Comparison of ENCODE assay signal across 26 mouse cellular contexts in genomic region chr10:45369639-45370038, GRCm38 (mm10). TPM values are rescaled to one million over a fixed set of nuclear protein-coding genes. Genes with fewer than 3 reads are reported as not detected.
"Had no signal": no experiment of that assay in that cellular context is flagged by ENCODE, and none has a peak within 500 bp of the region (broad histone marks: within the 10 kb centered on the region; RNA-seq: fewer than 3 reads in every experiment).

No protein-coding gene starts in this region.

- H3K4me2 ChIP-seq: hindbrain, embryonic 13.5 days; hindbrain, embryonic 15.5 days; kidney, embryonic 15.5 days; limb, embryonic 13.5 days; limb, embryonic 15.5 days; liver, embryonic 12.5 days had no signal

- H3K4me1 ChIP-seq: heart, embryonic 10.5 days; hindbrain, embryonic 13.5 days; hindbrain, embryonic 15.5 days; kidney, embryonic 15.5 days; liver, embryonic 12.5 days had no signal

- H3K36me3 ChIP-seq: hindbrain, embryonic 13.5 days; hindbrain, embryonic 15.5 days; kidney, embryonic 15.5 days; limb, embryonic 15.5 days; liver, embryonic 12.5 days had no signal

- H3K27me3 ChIP-seq: hindbrain, embryonic 13.5 days; hindbrain, embryonic 15.5 days; kidney, embryonic 15.5 days; limb, embryonic 13.5 days; limb, embryonic 15.5 days; liver, embryonic 12.5 days had no signal

- ATAC-seq: forebrain, postnatal 0 days; hindbrain, postnatal 0 days; liver, embryonic 12.5 days had no signal

- H3K9me3 ChIP-seq: heart, embryonic 10.5 days; hindbrain, embryonic 13.5 days; hindbrain, embryonic 15.5 days; kidney, embryonic 15.5 days; limb, embryonic 13.5 days; limb, embryonic 15.5 days; liver, embryonic 12.5 days had no signal

- DNase-seq: forebrain, postnatal 0 days; gastrocnemius, postnatal 14 days; gastrocnemius, postnatal 36 days; heart, adult 11 months; heart, adult 2 months; heart, postnatal 10 days; kidney, adult 11 months; kidney, adult 2 months; kidney, adult 9 months; kidney, postnatal 14 days; kidney, postnatal 36 days; layer of hippocampus, adult 9-11 months; layer of hippocampus, postnatal 36 days; left cerebral cortex, postnatal 4 days had no signal

- H3K4me3 ChIP-seq: heart, adult 2 months; heart, embryonic 10.5 days; hindbrain, embryonic 13.5 days; hindbrain, embryonic 15.5 days; kidney, embryonic 15.5 days; limb, embryonic 13.5 days; limb, embryonic 15.5 days; liver, embryonic 12.5 days had no signal

- H3K9ac ChIP-seq: forebrain, postnatal 0 days; hindbrain, embryonic 13.5 days; hindbrain, embryonic 15.5 days; kidney, embryonic 15.5 days; limb, embryonic 13.5 days; limb, embryonic 15.5 days; liver, embryonic 12.5 days; liver, embryonic 14.5 days had no signal

- H3K27ac ChIP-seq: heart, adult 2 months; heart, embryonic 10.5 days; hindbrain, embryonic 13.5 days; hindbrain, embryonic 15.5 days; hindbrain, postnatal 0 days; kidney, embryonic 15.5 days; kidney, postnatal 0 days; limb, embryonic 13.5 days; limb, embryonic 15.5 days; liver, embryonic 12.5 days; liver, embryonic 14.5 days had no signal

RNA-seq across cellular contexts. Expression of gene Bves, which starts 34.1 kb away (rescaled TPM):
- total RNA-seq: hematopoietic stem cell, adult 5-6 weeks had no signal
- polyA plus RNA-seq: liver, adult 2 months had no signal
